Mouse (Mus musculus) CH12.LX (cell line): Measurements from ENCODE around the gene Patj. TPM values are rescaled to one million over a fixed set of nuclear protein-coding genes. Genes with fewer than 3 reads are reported as not detected.

Experiments
- DNase-seq: peaks from one replicate; pipeline ENCODE4 v3.0.0-alpha.2; 2013; ENCODE audit errors: extremely low read depth
- H3K27ac ChIP-seq: 2 replicates; pipeline ENCODE4 v1.5.1; 2012; ENCODE audit warnings: low read depth, mild to moderate bottlenecking, control low read depth, moderate library complexity; ENCODE audit not compliant: insufficient read depth
- H3K27me3 ChIP-seq: replicated peaks from 2 replicates; pipeline ENCODE3; 2012; ENCODE audit warnings: inconsistent platforms
- H3K36me3 ChIP-seq, 2 experiments: replicated peaks in 1 of 2; 2 replicates each; pipeline versions ENCODE3 to v1.6.1; 2012; ENCODE audit warnings: inconsistent platforms in 1 of 2, low read length in 1 of 2, mild to moderate bottlenecking in 1 of 2, mixed read lengths in 1 of 2, moderate library complexity in 1 of 2; ENCODE audit not compliant: control insufficient read depth in 1 of 2, insufficient read depth in 1 of 2
- H3K4me1 ChIP-seq, 2 experiments: 2 replicates each; pipeline ENCODE4 v1.6.1; 2012; ENCODE audit warnings: inconsistent platforms in 1 of 2, moderate library complexity in 1 of 2; ENCODE audit not compliant: insufficient read depth in 2 of 2, control insufficient read depth in 1 of 2
- H3K4me2 ChIP-seq: 2 replicates; pipeline ENCODE4 v1.6.1; 2012; ENCODE audit warnings: low read depth, mild to moderate bottlenecking, control low read depth; ENCODE audit not compliant: poor library complexity, insufficient read depth, severe bottlenecking
- H3K4me3 ChIP-seq, 3 experiments: fragments of 150-350 bp in 1 of 3; sonication (generic) in 1 of 3; replicated peaks in 1 of 3; 2 replicates each; pipeline versions ENCODE3 to v1.5.1; 2011 to 2012; ENCODE audit warnings: low read depth in 2 of 3, low read length in 2 of 3, mild to moderate bottlenecking in 2 of 3, moderate library complexity in 2 of 3, control low read depth in 1 of 3, improper control_type of control experiment in 1 of 3, inconsistent platforms in 1 of 3, mixed read lengths in 1 of 3; ENCODE audit not compliant: poor library complexity in 1 of 3
- H3K79me2 ChIP-seq: replicated peaks from 2 replicates; pipeline ENCODE4 v1.6.1; 2012; ENCODE audit warnings: mild to moderate bottlenecking, moderate library complexity; ENCODE audit not compliant: control insufficient read depth, poor library complexity, insufficient read depth, severe bottlenecking; ENCODE audit errors: extremely low read depth
- H3K9ac ChIP-seq: 2 replicates; pipeline ENCODE4 v1.6.1; 2012; ENCODE audit warnings: low read depth, mild to moderate bottlenecking, control low read depth, moderate library complexity; ENCODE audit not compliant: insufficient read depth
- H3K9me3 ChIP-seq: replicated peaks from 2 replicates; pipeline ENCODE3; 2012; ENCODE audit warnings: low read length, inconsistent platforms, mixed read lengths
- BHLHE40 ChIP-seq: IDR thresholded peaks from 2 replicates; pipeline ENCODE4 v1.6.1; 2011; ENCODE audit warnings: mild to moderate bottlenecking, low read depth, low read length, improper control_type of control experiment
- CHD2 ChIP-seq: IDR thresholded peaks from 2 replicates; pipeline ENCODE4 v1.6.1; 2011; ENCODE audit warnings: low read length, improper control_type of control experiment
- CTCF ChIP-seq, 2 experiments: IDR thresholded peaks in 1 of 2; conservative IDR thresholded peaks in 1 of 2; 2 replicates each; pipeline ENCODE4 v1.5.1; 2011 to 2012; ENCODE audit warnings: low read depth in 2 of 2, low read length in 2 of 2, improper control_type of control experiment in 1 of 2, inconsistent platforms in 1 of 2, mild to moderate bottlenecking in 1 of 2, moderate library complexity in 1 of 2
- ETS1 ChIP-seq: conservative IDR thresholded peaks from 2 replicates; pipeline ENCODE4 v1.6.1; 2012; ENCODE audit warnings: low read depth, mild to moderate bottlenecking, inconsistent platforms, low read length, improper control_type of control experiment, moderate library complexity
- GABPA ChIP-seq: IDR thresholded peaks from 2 replicates; pipeline ENCODE4 v1.6.1; 2012; ENCODE audit warnings: low read depth, low read length, improper control_type of control experiment, inconsistent platforms; ENCODE audit not compliant: insufficient replicate concordance
- IRF4 ChIP-seq: IDR thresholded peaks from 2 replicates; pipeline ENCODE4 v1.6.1; 2014; ENCODE audit warnings: low read depth, mild to moderate bottlenecking, inconsistent platforms, low read length, improper control_type of control experiment
- JUN ChIP-seq: IDR thresholded peaks from 2 replicates; pipeline ENCODE4 v1.6.1; 2011; ENCODE audit warnings: low read depth, mild to moderate bottlenecking, low read length, improper control_type of control experiment, moderate library complexity; ENCODE audit not compliant: insufficient read depth
- JUND ChIP-seq: conservative IDR thresholded peaks from 2 replicates; pipeline ENCODE4 v1.6.1; 2011; ENCODE audit warnings: low read depth, low read length, improper control_type of control experiment
- MAX ChIP-seq: IDR thresholded peaks from 2 replicates; pipeline ENCODE4 v1.6.1; 2011; ENCODE audit warnings: low read length, improper control_type of control experiment
- MAZ ChIP-seq: IDR thresholded peaks from 2 replicates; pipeline ENCODE4 v1.6.1; 2012; ENCODE audit warnings: low read depth, mild to moderate bottlenecking, inconsistent platforms, low read length, improper control_type of control experiment, moderate library complexity
- NRF1 ChIP-seq: IDR thresholded peaks from 2 replicates; pipeline ENCODE4 v1.6.1; 2014; ENCODE audit warnings: low read depth, mild to moderate bottlenecking, inconsistent platforms, low read length, improper control_type of control experiment, moderate library complexity
- PAX5 ChIP-seq: IDR thresholded peaks from 2 replicates; pipeline ENCODE4 v1.6.1; 2012; ENCODE audit warnings: low read length, inconsistent platforms, mixed read lengths
- POLR2A ChIP-seq: IDR thresholded peaks from 2 replicates; pipeline ENCODE4 v1.6.1; 2011; ENCODE audit warnings: low read depth, mild to moderate bottlenecking, improper control_type of control experiment, low read length
- RCOR1 ChIP-seq: conservative IDR thresholded peaks from 2 replicates; pipeline ENCODE4 v1.6.1; 2012; ENCODE audit warnings: low read depth, mild to moderate bottlenecking, inconsistent platforms, low read length, improper control_type of control experiment
- SIN3A ChIP-seq: IDR thresholded peaks from 2 replicates; pipeline ENCODE4 v1.6.1; 2012; ENCODE audit warnings: low read length, improper control_type of control experiment, inconsistent platforms
- TCF12 ChIP-seq: IDR thresholded peaks from 2 replicates; pipeline ENCODE4 v1.6.1; 2014; ENCODE audit warnings: low read depth, mild to moderate bottlenecking, inconsistent platforms, low read length, improper control_type of control experiment
- ZKSCAN1 ChIP-seq: IDR thresholded peaks from 2 replicates; pipeline ENCODE4 v1.6.1; 2012; ENCODE audit warnings: low read depth, inconsistent platforms, low read length, improper control_type of control experiment, borderline replicate concordance
- ZNF384 ChIP-seq: IDR thresholded peaks from 2 replicates; pipeline ENCODE4 v1.6.1; 2012; ENCODE audit warnings: low read depth, low read length, improper control_type of control experiment, inconsistent platforms
- dilution Hi-C: fragments of 300-500 bp; cut with MboI; formaldehyde crosslinking; loops from 2 replicates; pipeline ENCODE4 v1.14.3; 2020; ENCODE audit warnings: low sequenced_read_pairs; ENCODE audit not compliant: extremely low pct_unique_long_range_greater_than_20kb, extremely low pct_ligation_motif_present
- in situ Hi-C: fragments of 300-500 bp; cut with MboI; formaldehyde crosslinking; loops from 3 replicates; pipeline ENCODE4 v1.14.3; 2019; ENCODE audit warnings: low sequenced_read_pairs, low pct_ligation_motif_present, low pct_unique_long_range_greater_than_20kb, mixed read lengths
- polyA plus RNA-seq: library from polyadenylated mRNA; unstranded; fragments of >175 nt; gene quantifications from 2 replicates; pipeline ENCODE4 v1.2.1, GENCODE M21; 2012; ENCODE audit warnings: low read depth; ENCODE audit not compliant: insufficient read length
- total RNA-seq, 2 experiments: library from RNA; depleted of rRNA; stranded (reverse); fragments of 300-350 nt in 1 of 2; fragments of >200 nt in 1 of 2; gene quantifications; 2 replicates each; pipeline ENCODE4 v1.2.3; 2012 to 2014

Gene Patj
- total and polyA plus RNA-seq, 3 experiments: 1.2 to 6.1 (median 2.0) TPM

DNA sequence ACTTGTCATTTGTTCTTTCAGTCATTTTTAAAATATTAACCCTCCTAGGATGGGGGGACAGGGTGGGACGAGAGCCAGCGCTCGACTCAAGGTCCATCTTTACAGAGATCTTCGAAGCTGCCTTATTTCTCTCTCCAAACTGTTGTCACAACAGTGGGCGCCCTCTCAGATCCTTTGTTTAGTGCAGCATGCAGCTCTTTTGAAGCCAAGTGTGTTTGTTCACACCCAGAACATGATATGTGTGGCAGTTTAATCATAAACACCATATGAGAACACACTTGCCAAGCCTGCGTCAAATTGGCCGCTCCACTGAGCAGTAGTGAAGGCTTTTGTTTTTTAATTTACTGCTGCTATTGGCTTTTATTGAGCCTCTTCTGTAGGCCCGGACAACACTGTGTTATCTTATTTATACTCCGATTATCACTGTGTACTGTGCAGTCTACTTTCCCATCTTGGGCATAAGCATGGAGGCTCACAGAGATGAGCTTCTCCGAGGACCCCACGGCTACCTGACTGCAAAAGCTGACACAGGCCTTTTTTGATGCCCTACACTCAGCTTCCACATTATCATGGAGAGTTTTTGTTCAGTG is 291.2 kb downstream of the Patj start:
- Histone ChIP-seq H3K79me2 (no peaks in the 10 kb centered on the region), H3K36me3 (no peaks in the 10 kb centered on the region), H3K27me3 (no peaks in the 10 kb centered on the region), H3K4me2 (no peak overlapping the region), H3K4me3 (no peak overlapping the region), H3K27ac (no peak overlapping the region), H3K9me3 (peaks cover 75% of the 10 kb centered on the region), H3K9ac (no peak overlapping the region), H3K4me1 (no peaks in the 10 kb centered on the region)
- TF ChIP-seq POLR2A (no peak), CTCF (conservative IDR thresholded peaks at IDR 0.05 in 1 of 2, IDR thresholded peaks at IDR 0.05 in 1 of 2; ENCODE audit: low read depth in 2 of 2, low read length in 2 of 2) (no peak), CHD2 (no peak), JUN (no peak), MAZ (no peak), GABPA (no peak), SIN3A (no peak), ZNF384 (no peak), JUND (no peak), TCF12 (no peak), RCOR1 (no peak)
- no peak for DNase-seq
- in situ Hi-C loops: no loop called here
- dilution Hi-C loops: no loop called here

DNA sequence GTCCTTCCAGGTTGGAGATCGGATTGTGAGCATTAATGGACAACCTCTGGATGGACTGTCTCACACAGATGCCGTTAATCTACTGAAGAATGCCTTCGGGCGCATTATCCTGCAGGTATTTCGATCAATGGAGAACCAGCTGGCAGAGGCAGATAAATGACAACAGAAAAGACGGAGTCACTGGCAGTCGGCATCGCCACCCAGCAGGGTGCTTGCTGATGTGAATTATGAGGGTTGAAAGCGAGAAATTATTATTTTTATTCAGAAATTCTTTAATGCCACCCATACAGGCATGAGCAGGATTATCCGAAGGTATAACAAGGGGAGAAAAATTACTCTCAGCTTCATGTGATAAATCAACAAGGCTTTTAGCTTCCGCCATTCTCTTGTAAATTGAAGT is 292.5 kb downstream of the Patj start:
- dilution Hi-C loops: no loop called here
- H3K4me2 ChIP-seq: no peak overlapping the region
- no peak overlapping the region for H3K9ac ChIP-seq
- no peaks in the 10 kb centered on the region for H3K4me1 ChIP-seq
- H3K36me3 ChIP-seq: no peaks in the 10 kb centered on the region
- H3K27ac ChIP-seq: no peak overlapping the region
- peaks cover 74% of the 10 kb centered on the region for H3K9me3 ChIP-seq
- no peaks in the 10 kb centered on the region for H3K27me3 ChIP-seq
- DNase-seq: no peak
- H3K4me3 ChIP-seq: no peak overlapping the region
- no peaks in the 10 kb centered on the region for H3K79me2 ChIP-seq
- TF ChIP-seq POLR2A (no peak), ETS1 (no peak), IRF4 (no peak), PAX5 (no peak), ZNF384 (no peak), NRF1 (no peak), JUND (no peak), CTCF (conservative IDR thresholded peaks at IDR 0.05 in 1 of 2, IDR thresholded peaks at IDR 0.05 in 1 of 2; ENCODE audit: low read depth in 2 of 2, low read length in 2 of 2) (no peak), SIN3A (no peak), JUN (no peak), MAX (no peak), ZKSCAN1 (no peak), BHLHE40 (no peak)
- in situ Hi-C loops: no loop called here
